Mouse (Mus musculus) cerebellum, postnatal 25 days (tissue): Measurements from ENCODE around the gene Rhno1.

Experiments used
- DNase-seq, 2 experiments: peaks; one replicate each; pipeline ENCODE4 v3.0.0; 2021; ENCODE audit warnings: mixed read lengths in 2 of 2

Rhno1 gene

DNA sequence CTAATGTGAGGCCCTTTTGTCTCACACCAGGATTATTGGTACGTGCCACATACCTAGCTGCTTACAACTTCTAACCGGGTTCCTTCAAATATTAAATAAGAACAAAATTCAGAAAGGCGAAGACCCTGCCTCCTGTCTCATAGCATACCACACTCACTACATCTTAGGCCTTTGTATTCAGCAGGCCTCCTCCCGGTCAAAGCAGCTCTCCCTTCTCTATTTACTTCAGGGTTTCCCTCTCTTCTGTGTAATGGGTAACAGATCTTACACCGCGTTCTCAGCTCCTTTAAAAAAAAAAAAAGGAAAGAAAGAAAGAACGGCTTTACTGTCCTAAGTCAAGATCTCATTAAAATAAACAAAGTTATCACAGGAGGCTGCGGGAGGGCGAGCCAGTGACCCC, 810 bp downstream of the Rhno1 start:
- DNase-seq = no peak

DNA sequence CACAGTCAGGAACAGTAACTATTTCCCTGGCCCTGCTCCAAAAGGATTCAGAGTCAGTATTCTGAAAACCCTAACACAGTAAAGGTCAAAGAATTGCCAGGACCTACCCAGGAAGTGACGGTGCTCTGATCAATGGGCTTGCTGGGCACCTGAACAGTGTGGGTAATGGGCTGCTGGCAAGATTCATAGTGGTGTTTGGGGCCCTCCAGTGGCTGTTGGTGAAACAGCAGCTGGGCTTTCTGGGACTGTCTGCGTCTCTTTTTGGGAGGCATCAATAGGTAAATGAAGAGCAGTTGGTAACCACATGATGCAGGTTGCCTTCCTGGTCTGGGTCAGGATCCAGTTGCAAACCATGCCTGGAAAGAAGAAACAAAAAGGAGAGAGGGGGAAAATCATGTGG, 3.7 kb downstream of the Rhno1 start:
- DNase-seq = peak; percentile 80 to 84

DNA sequence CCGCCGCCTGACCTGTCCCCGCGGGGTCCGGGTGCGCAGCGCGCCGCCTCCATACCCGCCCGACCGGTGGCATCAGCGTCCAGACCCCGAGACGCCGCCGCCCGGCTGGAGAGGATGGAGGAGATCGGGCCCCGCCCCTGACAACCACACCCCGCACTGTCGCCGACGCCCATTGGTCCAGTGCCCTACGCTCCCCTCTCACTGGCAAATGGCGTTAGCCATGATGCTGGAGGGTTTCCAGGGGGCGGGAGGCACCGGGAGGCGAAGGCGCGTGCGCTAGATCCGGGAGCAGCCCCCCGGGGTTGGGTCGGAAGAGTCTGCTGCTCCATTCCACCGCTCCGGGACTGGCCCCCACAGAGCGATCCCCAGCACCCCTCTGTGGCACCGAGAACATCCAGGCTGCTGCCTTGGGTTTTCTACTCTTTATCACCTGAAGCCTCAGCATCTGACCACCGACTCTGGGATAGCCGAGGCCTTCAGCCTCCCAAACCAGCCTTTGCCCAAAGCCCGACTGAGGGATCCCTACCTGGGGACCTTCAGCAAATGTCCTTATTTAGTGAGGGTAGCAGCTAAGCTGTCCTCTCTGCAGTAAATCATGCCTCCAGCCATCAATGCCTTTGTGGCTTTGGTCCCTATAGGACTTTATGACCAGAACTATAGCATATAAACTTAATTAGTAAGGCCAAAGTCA, 6.8 kb downstream of the Rhno1 start, which contains the start of gene Tulp3:
Gene Tulp3, minus strand, starts transcription at position 126 of the 691 bp plus-strand sequence.
- peak; percentile 97 to 99 for DNase-seq

DNA sequence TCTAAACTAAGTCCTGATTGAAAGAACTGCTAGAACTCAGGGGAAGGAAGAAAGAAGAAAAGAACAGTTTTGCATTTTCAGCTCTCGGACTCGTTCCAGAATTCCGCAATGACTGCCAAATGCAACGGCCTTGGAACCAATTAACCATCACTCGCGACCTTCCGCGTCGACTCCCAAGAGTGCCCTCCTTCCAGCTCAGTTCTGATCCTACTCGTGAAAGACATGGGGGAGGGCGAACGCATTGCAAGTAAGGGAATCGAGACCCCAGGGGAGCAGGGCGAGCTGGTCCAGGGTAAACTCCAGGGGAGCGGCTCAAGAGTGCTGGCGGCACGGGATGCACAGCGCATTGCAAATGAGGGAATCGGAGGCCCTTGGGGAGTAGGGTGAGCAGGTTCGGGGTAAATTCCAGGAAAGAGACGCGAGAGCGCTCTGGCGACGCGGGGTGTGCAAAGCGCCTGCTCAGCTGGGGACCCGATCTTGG, 7.5 kb downstream of the Rhno1 start:
- peak in 1 of 2 experiments; percentile 53 for DNase-seq

DNA sequence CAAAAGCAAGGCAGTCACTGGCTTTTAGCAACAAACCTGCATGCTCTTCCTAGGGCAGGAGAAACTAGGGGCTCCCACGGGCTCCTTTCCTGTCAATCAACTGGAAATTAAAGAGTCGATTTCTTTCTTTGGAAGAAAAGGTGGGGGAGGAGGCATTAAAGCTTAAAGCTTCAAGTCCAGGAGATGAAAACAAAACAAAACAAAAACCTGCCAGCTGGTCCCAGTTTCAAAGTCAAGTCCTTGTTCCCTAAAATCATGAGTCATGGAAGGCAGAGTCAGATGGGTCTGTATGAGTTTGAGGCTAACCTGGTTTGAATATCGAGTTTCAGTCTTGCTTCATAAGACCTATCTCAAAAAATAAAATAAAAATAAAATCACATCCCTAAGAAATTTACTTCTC, 8.6 kb downstream of the Rhno1 start:
- DNase-seq = no peak

DNA sequence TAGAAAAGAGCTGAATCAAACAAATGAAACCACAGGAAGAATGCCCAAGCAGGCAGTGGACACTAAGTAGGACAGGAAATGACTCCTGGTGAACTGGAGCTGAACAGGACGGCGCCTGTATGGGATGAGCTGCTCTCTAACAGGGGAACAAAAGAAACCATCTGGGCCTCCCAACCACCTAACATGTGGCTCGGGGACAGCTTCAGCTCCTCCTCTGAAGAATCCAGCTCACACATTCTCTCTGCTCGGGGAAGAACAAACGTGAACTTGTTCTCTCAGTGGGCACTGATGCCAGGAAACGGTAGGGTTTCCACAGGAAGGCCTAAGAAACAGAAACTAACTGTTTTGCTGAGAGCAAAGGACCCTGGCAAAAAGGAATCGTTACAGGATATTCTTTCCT, 13.0 kb downstream of the Rhno1 start:
- DNase-seq = peak in 1 of 2 experiments; percentile 22

DNA sequence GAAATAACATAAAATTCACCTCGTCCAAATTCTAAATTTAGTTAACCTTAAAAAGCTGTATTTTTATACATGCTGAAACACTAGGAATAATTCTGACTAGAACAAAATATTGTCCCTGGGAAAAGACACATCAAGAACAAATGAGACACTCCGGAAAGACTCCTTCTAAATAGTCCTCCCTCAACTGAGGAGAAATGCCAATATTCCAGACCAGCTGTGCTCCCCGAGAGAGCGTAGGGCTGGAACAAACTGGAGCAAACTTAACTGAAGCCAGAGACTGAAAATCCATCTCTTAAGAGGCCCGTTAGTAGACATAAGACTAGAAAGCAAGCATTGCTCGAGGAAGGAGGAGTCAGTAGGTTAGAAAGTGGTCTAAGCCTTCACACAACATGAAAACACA, 15.9 kb downstream of the Rhno1 start:
- no peak for DNase-seq

DNA sequence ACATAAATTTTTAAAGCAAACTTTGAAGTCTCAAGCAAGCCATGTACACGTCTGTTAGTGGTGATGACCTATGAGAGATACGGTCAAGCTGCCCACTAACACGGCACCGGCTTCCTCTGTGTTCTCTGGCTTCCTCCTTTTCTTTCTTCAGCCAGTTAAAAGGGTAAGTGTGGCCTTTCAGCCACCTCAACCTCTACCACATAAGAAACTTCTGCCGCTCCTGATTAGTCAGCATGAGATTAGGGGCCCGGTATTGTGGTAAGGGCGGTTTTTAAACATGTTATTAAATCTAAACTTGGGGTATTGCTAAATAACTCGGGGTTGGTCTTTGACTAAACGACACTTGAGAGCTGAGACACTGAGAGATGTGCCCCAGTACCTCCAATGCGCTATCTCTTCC, 17.1 kb downstream of the Rhno1 start:
- no peak for DNase-seq

DNA sequence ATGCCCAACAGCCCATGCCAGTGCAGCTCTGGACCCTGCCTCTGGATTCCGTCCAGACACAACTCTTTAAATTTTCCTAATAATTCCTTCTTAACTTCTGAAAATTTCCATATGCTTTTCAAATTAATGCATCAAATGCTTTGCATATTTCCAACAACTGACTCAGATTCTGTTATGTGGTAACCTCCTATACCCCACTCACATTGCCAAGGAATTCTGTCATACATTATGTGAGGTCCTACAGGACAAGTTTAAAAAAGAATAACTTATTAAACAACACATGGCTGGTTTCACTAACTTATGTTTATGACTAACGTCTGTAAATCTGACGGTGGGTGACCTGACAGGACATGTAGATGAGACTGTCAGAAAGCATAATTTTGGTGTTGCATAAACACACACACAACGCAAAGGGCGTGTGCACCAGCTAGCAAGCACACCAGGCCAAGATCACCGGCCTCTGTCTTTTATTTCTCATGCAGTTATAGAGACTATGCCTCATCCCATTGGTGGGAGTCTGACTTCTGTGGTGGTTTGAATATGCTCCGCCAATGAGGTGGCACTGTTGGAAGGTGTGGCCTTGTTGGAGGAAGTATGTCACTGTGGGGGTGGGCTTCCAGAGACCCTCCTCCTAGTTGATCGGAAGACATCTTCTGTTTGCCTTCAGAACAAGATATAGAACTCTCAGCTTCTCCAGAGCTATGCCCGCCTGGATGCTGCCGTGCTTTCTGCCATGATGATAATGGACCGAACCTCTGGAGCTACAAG, 20.6 kb downstream of the Rhno1 start:
- no peak for DNase-seq

DNA sequence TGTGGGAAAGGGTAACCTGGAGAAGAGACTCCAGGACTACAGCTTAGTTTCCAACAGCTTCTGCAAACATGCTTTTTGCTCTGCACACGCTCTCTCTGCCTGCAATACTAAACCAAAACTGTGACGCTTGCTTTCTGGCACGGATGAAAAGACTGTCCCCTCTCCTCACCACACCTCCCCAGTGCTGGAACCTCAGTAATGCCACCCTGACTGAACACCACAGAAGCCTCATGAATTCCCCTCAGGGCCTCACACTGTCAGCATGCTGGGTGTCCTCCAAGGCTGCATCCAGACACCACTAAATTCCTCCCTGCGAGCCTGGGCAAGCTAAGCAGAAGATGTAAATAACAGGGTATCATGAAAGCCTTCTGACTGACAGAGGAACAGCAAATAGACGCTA, 23.8 kb downstream of the Rhno1 start:
- DNase-seq = no peak

DNA sequence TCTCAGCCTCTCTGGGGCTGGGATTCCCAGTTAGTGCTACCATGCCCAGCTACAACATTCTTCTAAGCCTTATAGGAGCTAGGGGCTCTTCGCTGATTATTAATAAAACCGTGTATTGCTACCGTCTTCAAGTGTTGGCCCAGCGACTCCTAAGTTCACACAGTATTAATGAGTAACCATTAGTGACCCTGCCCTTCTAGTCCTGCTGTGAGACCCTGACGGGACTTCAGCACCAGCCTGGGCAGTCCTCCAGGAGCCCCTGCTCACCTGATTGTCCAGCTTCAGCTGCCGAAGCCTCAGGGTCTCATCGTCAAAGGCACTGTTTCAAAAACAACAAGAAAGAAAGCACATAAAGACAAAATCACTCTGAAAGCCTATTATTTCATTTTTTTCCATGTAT, 25.2 kb downstream of the Rhno1 start:
- no peak for DNase-seq

DNA sequence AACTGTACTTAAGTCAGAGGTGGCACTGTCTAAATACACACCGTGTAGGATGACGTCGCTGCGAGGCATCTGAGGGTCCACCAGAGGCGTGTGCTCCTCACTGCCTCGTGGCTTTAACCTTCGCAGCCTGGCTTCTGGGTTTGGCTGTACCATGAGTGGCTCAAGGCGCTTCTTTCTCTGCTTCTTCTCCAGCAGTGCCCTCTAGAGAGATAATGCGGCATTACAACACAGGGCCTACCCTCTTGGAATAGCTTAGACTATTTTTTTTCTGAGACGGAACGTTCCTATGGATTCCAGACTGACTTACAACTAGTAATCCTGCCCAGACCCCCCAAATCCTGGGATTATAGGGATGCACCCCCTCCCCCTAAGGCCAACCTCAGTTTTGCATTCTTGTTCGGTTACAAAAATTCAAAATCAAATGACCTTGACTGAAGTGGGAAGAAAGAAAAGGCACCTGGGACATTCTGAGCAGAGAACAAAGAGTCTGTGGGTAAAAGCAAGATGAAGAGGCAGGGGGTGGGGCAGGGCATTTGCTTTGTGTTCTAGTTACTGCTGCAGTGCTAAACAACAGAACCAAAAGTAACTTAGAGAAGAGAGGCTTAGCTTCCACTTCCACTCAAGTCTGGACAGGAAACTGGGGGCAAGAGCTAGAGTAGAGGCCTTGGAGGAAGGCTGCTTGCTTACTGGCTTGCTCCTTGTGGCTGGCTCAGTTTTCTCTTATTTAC, 28.1 kb downstream of the Rhno1 start:
- DNase-seq = peak; percentile 80 to 90

DNA sequence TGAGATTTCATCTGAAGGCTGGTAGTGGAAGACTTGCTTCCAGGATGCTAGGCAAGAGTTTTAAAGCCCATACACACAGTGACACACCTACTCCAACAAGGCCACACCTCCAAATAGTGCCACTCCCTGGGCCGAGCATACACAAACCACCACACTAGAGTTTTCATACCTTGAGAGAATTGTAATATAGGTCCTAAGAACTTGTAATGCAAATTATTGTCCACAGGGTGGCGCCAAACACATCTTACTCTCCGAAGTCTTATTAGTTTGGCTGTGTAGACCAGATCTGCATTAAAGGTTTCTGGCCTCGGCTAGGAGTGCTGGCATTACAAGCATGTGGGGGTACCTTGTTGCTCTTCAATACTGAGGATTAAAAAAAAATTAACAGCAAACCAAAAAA, 44.4 kb downstream of the Rhno1 start:
- peak; percentile 53 to 76 for DNase-seq

DNA sequence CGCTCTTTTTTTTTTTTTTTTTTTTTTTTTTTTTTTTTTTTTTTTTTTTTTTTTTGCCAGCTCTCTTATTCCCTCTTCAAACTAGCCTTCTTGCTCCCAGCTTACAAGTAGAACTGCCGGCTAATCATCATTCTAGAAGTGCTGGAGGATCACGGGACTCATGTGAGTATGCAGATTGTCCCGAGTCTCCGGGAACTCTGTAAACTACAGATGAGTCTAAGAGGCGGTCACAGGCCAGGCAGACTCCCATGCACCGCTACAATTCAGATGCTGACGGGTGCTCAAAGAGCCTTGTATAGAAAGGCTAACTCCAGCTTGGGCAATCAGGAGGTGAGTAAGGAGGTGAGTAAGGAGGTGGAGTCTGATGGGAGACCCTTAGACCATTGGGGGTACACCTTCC, 47.1 kb downstream of the Rhno1 start:
- DNase-seq = no peak

DNA sequence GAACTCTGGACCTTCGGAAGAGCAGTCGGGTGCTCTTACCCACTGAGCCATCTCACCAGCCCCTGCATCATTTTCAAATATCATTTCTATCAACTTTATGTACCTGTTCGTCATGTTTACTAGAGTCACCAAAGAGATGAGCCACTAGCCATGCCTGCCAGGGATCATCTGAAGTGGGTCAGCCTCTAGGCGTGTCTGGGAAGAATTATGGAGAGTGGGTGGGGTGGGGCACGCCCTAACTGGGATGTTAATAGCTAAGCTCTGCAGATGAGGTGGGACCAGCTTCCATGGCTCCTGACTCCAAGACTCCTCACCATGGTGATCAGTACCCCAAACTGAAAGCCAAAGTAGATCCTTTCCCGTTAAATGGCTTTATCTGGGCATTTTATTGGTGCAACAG, 47.9 kb downstream of the Rhno1 start:
- no peak for DNase-seq

DNA sequence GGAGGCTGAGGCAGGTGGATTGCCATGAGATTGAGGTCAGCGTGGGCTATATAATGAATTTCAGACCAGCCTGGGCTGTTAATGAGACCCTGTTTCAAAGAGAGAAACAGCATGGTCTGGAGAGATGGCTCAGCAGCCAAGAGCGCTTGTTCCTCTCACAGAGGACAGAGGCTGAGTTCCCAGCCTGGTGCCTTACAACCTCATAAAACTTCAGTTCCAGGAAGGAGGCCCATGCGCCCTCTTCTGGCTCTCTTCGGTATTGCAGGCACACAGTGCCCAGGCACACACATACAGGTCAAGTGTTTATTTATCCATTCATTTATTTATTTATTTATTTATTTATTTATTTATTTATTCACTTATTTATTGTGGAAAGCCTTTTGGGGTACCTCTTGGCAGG, 54.4 kb downstream of the Rhno1 start:
- DNase-seq = peak; percentile 79 to 84
